Comparison of ENCODE assay signal across 10 mouse cellular contexts in genomic region chr8:83721405-83722025, GRCm38 (mm10). TPM values are rescaled to one million over a fixed set of nuclear protein-coding genes. Genes with fewer than 3 reads are reported as not detected.
DNase-seq lines count a peak whose midpoint lies in the region; TF ChIP-seq lines count a peak whose summit lies in the region.
"Had no signal": no experiment of that assay in that cellular context is flagged by ENCODE, and none has a peak within 500 bp of the region (broad histone marks: within the 10 kb centered on the region; RNA-seq: fewer than 3 reads in every experiment).

No protein-coding gene starts in this region.

- H3K4me3 ChIP-seq in bone marrow, adult 2 months (replicated peaks; ENCODE audit: control insufficient read depth, low read depth, low read length) = no peak overlapping the region
- H3K4me3 ChIP-seq in kidney, adult 2 months (ENCODE audit: insufficient read depth, low read depth, low read length) = no peak overlapping the region
- H3K4me3 ChIP-seq: embryonic facial prominence, embryonic 13.5 days had no signal

- WGBS in bone marrow, adult 2 months = 76% methylated on average over 25 of the region's 25 CpGs
- 71% methylated on average over 25 of the region's 25 CpGs for WGBS in kidney, adult 2 months

- TF ChIP-seq CTCF in bone marrow, adult 2 months (IDR thresholded peaks at IDR 0.05; ENCODE audit: control insufficient read depth, insufficient read depth, low read length) = no peak
- TF ChIP-seq CTCF in kidney, adult 2 months (conservative IDR thresholded peaks at IDR 0.05; ENCODE audit: insufficient read depth, insufficient read length, low read depth, low read length) = no peak

- no peaks in the 10 kb centered on the region; the same call in 1 of the 2 replicates for H3K36me3 ChIP-seq in kidney, adult 2 months (ENCODE audit: control insufficient read depth, insufficient read depth, low read length)

- peak; percentile 20; the same call in 1 of the 2 replicates for TF ChIP-seq POLR2A in bone marrow, adult 2 months (IDR thresholded peaks at IDR 0.05; ENCODE audit: borderline replicate concordance, control insufficient read depth, low read depth, low read length)
- no peak for TF ChIP-seq POLR2A in kidney, adult 2 months (IDR thresholded peaks at IDR 0.05; ENCODE audit: low read depth, low read length)

- H3K27ac ChIP-seq in bone marrow, adult 2 months (ENCODE audit: control insufficient read depth, insufficient read depth, low read depth, low read length, poor library complexity) = no peak overlapping the region
- H3K27ac ChIP-seq in kidney, adult 2 months (ENCODE audit: insufficient read depth, low read depth, low read length) = peak overlapping the region; percentile 24; the same call in 1 of the 2 replicates
- H3K27ac ChIP-seq: embryonic facial prominence, embryonic 13.5 days had no signal

- H3K4me1 ChIP-seq in bone marrow, adult 2 months (ENCODE audit: control insufficient read depth, insufficient read depth, low read length) = peaks cover 1% of the 10 kb centered on the region; the same call in 1 of the 2 replicates
- H3K4me1 ChIP-seq in kidney, adult 2 months (ENCODE audit: control insufficient read depth, insufficient read depth, low read length) = peaks cover 4% of the 10 kb centered on the region; the same call in 1 of the 2 replicates

- H3K27me3 ChIP-seq in kidney, adult 2 months (replicated peaks; ENCODE audit: control insufficient read depth, insufficient read depth, low read length) = no peaks in the 10 kb centered on the region
- H3K27me3 ChIP-seq: embryonic facial prominence, embryonic 13.5 days had no signal

- DNase-seq in adrenal gland, adult (ENCODE audit: inconsistent age in 2 of 2, low spot score in 1 of 2) = peak; percentile 67 to 78
- DNase-seq in adrenal gland, adult 8-10 months = no peak
- peak; percentile 92 for DNase-seq in kidney, adult 2 months
- peak; percentile 90 for DNase-seq in lung, postnatal 36 days
- no peak for DNase-seq in testis, postnatal 14 days (ENCODE audit: low spot score)
- no peak for DNase-seq in cerebellum, adult 11-12 months
- no peak for DNase-seq in c-Kit-positive CD71-positive TER-119-positive erythroid progenitor cells, embryonic 14.5 days (ENCODE audit: low spot score)
- DNase-seq: retina, postnatal 1 day had no signal

RNA-seq across cellular contexts. Expression of gene Ddx39, which starts 6.5 kb away (rescaled TPM):
- total RNA-seq in adrenal gland, adult 8-10 months (2022) = 10 to 100 TPM; 15.4 to 28.6 (median 20.7) TPM
- 74.2 and 81.0 TPM in 2 replicates for polyA plus RNA-seq in bone marrow, adult 2 months (2011; ENCODE audit: insufficient read depth, insufficient read length, low replicate concordance, missing spikeins)
- polyA plus RNA-seq in kidney, adult 2 months (2012; rRNA removed) = 25.1 and 28.7 TPM in 2 replicates

RNA-seq across cellular contexts. Expression of gene Adgre5, which starts 19.6 kb away (rescaled TPM):
- total RNA-seq in adrenal gland, adult 8-10 months (2022) = 10 to 100 TPM; 21.8 to 45.5 (median 35.2) TPM
- 25.3 and 79.2 TPM in 2 replicates for polyA plus RNA-seq in bone marrow, adult 2 months (2011; ENCODE audit: insufficient read depth, insufficient read length, low replicate concordance, missing spikeins)
- 45.1 and 46.6 TPM in 2 replicates for polyA plus RNA-seq in kidney, adult 2 months (2012; rRNA removed)

RNA-seq across cellular contexts. Expression of gene Pkn1, which starts 22.5 kb away (rescaled TPM):
- 100 to 1,000 TPM; 108 to 141 (median 123) TPM for total RNA-seq in adrenal gland, adult 8-10 months (2022)
- 44.4 and 94.3 TPM in 2 replicates for polyA plus RNA-seq in bone marrow, adult 2 months (2011; ENCODE audit: insufficient read depth, insufficient read length, low replicate concordance, missing spikeins)
- polyA plus RNA-seq in kidney, adult 2 months (2012; rRNA removed) = 81.9 and 98.1 TPM in 2 replicates

RNA-seq across cellular contexts. Expression of gene Ptger1, which starts 55.0 kb away (rescaled TPM):
- total RNA-seq in adrenal gland, adult 8-10 months (2022) = 1 to 10 TPM in 2 of 4 experiments, under 1 TPM in 2; 0.77 to 1.4 (median 1.1) TPM
- 0.41 and 0.57 TPM in 2 replicates for polyA plus RNA-seq in bone marrow, adult 2 months (2011; ENCODE audit: insufficient read depth, insufficient read length, low replicate concordance, missing spikeins)
- 21.8 and 23.3 TPM in 2 replicates for polyA plus RNA-seq in kidney, adult 2 months (2012; rRNA removed)

Comparison
In these comparisons a context has a peak if more than half of its experiments do, and no peak if none do; other contexts are left out.
1. DNase-seq: peak in adrenal gland, adult (2 of 2), kidney, adult 2 months (single experiment) and lung, postnatal 36 days (single experiment); none in adrenal gland, adult 8-10 months (single experiment), testis, postnatal 14 days (single experiment), cerebellum, adult 11-12 months (single experiment) and c-Kit-positive CD71-positive TER-119-positive erythroid progenitor cells, embryonic 14.5 days (single experiment).